Mouse (Mus musculus): ENCODE measurements around the gene Unc13b. TPM values are rescaled to one million over a fixed set of nuclear protein-coding genes. Genes with fewer than 3 reads are reported as not detected.

The Unc13b gene
- polyA plus RNA-seq, 1 experiment: 0.01 TPM

DNA sequence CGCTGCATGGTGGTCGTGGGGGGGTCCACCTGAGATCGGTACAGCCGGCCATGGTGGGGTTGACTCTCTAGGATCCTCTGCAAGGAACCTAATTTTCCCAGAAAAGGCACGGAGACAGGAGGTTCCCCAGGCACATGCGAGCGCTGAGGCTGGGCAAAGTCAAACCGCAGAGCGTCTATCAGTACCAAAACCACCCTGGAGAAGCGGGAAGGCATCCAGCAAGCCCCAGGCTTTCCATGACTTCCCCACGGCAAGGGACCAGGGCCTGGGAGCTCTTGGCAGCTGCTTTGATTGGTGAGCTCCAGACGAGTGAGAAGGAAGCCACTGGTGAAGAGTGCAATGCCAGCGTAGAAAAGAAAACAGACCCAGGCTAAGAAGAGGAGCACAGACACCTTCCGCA lies 34.1 kb upstream of the Unc13b start:
- Histone ChIP-seq H3K9me3 (ENCODE audit: control insufficient read depth, low read length) (no peaks in the 10 kb centered on the region), H3K4me1 (ENCODE audit: control insufficient read depth) (peaks cover 47% of the 10 kb centered on the region), H3K27me3 (ENCODE audit: control insufficient read depth) (no peaks in the 10 kb centered on the region), H3K4me3 (replicated peaks) (peak overlapping the region; percentile 83), H3K36me3 (ENCODE audit: control insufficient read depth) (peaks cover 87% of the 10 kb centered on the region)
- TF ChIP-seq GATA1 (IDR thresholded peaks at IDR 0.05; ENCODE audit: low read length): no peak
- no peak for TF ChIP-seq TAL1 (IDR thresholded peaks at IDR 0.05; ENCODE audit: low read length)

GRCm38 (mm10) chr4:43025084-43025960 lies 33.4 kb upstream of the Unc13b start, which contains the start of gene Pigo:
TSS of gene Pigo (minus strand) at chr4:43025819.
- peaks cover 47% of the 10 kb centered on the region for H3K4me1 ChIP-seq (ENCODE audit: control insufficient read depth)
- no peaks in the 10 kb centered on the region for H3K9me3 ChIP-seq (ENCODE audit: control insufficient read depth, low read length)
- peaks cover 87% of the 10 kb centered on the region for H3K36me3 ChIP-seq (ENCODE audit: control insufficient read depth)
- peak within 1 kb of the TSS; percentile 83 for H3K4me3 ChIP-seq (replicated peaks)
- no peak for TF ChIP-seq GATA1 (IDR thresholded peaks at IDR 0.05; ENCODE audit: low read length)
- no peak for TF ChIP-seq TAL1 (IDR thresholded peaks at IDR 0.05; ENCODE audit: low read length)
- H3K27me3 ChIP-seq (ENCODE audit: control insufficient read depth): no peaks in the 10 kb centered on the region

DNA sequence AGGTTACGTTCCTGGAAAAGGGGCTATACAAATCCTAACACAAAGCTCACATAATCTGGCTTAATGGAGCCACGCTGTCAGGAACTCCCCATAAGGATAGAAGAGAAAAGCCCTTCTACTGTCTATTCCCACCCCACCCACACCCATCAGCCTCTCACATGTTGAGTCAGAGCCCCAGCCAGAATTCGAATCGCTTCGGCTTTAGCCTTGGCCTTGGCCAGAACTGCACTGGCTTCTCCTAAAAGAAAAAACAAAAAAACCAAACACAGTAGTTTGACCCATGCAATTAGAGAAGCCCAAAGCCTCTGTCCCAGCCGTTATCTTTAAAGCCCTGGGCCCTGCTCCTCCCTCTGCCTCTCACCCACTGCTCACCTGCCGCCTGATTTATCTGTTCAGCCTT lies 29.6 kb upstream of the Unc13b start:
- Histone ChIP-seq H3K4me3 (replicated peaks) (no peak overlapping the region), H3K27me3 (ENCODE audit: control insufficient read depth) (no peaks in the 10 kb centered on the region), H3K4me1 (ENCODE audit: control insufficient read depth) (peaks cover 63% of the 10 kb centered on the region), H3K9me3 (ENCODE audit: control insufficient read depth, low read length) (no peaks in the 10 kb centered on the region), H3K36me3 (ENCODE audit: control insufficient read depth) (peaks cover 75% of the 10 kb centered on the region)
- no peak for TF ChIP-seq GATA1 (IDR thresholded peaks at IDR 0.05; ENCODE audit: low read length)
- TF ChIP-seq TAL1 (IDR thresholded peaks at IDR 0.05; ENCODE audit: low read length): no peak

GRCm38 (mm10) chr4:43029749-43030148 lies 29.0 kb upstream of the Unc13b start:
- no peaks in the 10 kb centered on the region for H3K9me3 ChIP-seq (ENCODE audit: control insufficient read depth, low read length)
- TF ChIP-seq GATA1 (IDR thresholded peaks at IDR 0.05; ENCODE audit: low read length) (no peak), TAL1 (IDR thresholded peaks at IDR 0.05; ENCODE audit: low read length) (no peak)
- H3K4me3 ChIP-seq (replicated peaks): peak overlapping the region; percentile 77
- no peaks in the 10 kb centered on the region for H3K27me3 ChIP-seq (ENCODE audit: control insufficient read depth)
- peaks cover 61% of the 10 kb centered on the region for H3K4me1 ChIP-seq (ENCODE audit: control insufficient read depth)
- peaks cover 76% of the 10 kb centered on the region for H3K36me3 ChIP-seq (ENCODE audit: control insufficient read depth)

DNA sequence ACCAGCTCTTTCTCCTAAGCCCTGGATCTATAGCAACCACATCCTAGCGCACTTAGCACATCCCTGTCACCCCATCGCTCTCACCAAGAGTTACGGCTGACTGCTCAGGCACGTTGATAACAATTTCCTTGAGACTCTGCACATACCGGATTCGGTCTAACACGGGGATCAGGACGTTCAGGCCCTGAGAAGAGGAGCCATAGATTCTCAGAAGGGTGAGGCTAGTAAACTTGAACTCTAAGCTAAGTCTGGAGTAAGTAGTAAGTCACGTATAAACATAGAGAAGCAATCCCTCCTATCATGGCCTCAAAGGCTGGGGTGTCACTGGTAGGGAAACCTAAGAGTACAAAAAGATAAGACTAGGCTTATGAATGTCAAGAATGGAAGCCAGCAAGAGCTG lies 28.4 kb upstream of the Unc13b start:
- Histone ChIP-seq H3K9me3 (ENCODE audit: control insufficient read depth, low read length) (no peaks in the 10 kb centered on the region), H3K4me3 (replicated peaks) (peak overlapping the region; percentile 77), H3K27me3 (ENCODE audit: control insufficient read depth) (no peaks in the 10 kb centered on the region), H3K36me3 (ENCODE audit: control insufficient read depth) (peaks cover 82% of the 10 kb centered on the region), H3K4me1 (ENCODE audit: control insufficient read depth) (peaks cover 56% of the 10 kb centered on the region)
- TF ChIP-seq TAL1 (IDR thresholded peaks at IDR 0.05; ENCODE audit: low read length) (no peak), GATA1 (IDR thresholded peaks at IDR 0.05; ENCODE audit: low read length) (no peak)

DNA sequence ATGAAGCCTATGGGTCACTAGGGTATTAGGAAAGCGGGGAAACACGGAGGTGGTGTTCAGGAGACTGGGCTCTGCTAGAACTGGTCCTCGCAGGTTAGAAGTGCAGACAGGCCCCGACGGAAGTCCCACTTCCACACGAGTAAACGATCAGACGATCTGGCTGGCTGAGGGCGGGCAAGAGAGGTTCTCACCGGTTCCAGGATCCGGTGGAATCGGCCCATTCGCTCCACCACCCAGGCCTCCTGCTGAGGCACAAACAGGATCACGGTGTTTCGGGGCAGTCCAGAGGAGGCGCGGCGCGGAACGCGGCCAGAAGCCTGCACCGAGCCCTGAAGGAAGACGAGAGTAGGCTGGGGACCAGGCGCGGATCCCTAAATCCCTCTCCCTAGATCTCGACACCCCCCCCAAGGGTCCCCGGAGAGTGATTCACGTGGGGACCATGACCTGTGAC lies 27.9 kb upstream of the Unc13b start:
- Histone ChIP-seq H3K9me3 (ENCODE audit: control insufficient read depth, low read length) (no peaks in the 10 kb centered on the region), H3K4me1 (ENCODE audit: control insufficient read depth) (peaks cover 56% of the 10 kb centered on the region), H3K27me3 (ENCODE audit: control insufficient read depth) (no peaks in the 10 kb centered on the region), H3K4me3 (replicated peaks) (peak overlapping the region; percentile 77), H3K36me3 (ENCODE audit: control insufficient read depth) (peaks cover 86% of the 10 kb centered on the region)
- no peak for TF ChIP-seq TAL1 (IDR thresholded peaks at IDR 0.05; ENCODE audit: low read length)
- TF ChIP-seq GATA1 (IDR thresholded peaks at IDR 0.05; ENCODE audit: low read length): no peak

DNA sequence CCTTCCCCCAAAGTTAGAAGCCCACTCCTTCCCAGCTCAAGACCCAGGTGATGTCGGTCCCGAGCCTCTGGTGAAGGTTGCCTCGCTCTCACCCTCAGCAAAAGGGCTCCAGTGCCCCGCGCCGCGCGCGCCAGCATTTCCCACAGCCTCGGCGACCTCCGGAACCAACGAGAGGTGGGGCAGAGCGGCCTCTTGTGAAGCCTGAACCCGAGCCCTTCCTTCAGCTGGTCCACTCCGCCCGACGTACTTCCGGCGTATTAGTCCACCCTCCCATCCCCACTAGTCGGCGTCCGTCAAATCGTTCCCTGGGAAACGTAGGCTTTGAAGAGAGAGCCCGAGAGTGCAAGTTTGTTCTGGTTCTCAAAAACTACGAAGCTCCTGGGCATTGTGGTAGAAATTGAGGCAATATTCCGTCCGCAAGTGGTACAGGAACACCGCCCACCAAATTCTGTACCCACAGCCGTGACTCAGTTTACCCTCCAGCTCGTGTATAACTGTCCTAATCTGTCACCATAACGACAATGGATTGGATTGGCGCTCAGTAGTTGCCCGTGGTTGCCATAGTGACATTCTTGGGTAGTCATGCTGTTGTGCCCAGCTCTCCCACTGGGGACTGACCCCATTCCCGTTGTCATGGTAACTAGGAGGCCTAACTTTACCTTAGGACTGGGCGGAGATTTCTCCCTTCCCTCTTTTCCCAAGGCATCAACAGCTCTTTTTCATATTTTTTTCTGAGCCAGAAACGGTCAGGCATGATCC lies 27.3 kb upstream of the Unc13b start, which contains the start of gene Stoml2:
TSS of gene Stoml2 (minus strand) at position 474 of the 759 bp plus-strand sequence.
- H3K4me3 ChIP-seq (replicated peaks): peak within 1 kb of the TSS; percentile 77
- H3K4me1 ChIP-seq (ENCODE audit: control insufficient read depth): peaks cover 58% of the 10 kb centered on the region
- H3K36me3 ChIP-seq (ENCODE audit: control insufficient read depth): peaks cover 88% of the 10 kb centered on the region
- TF ChIP-seq TAL1 (IDR thresholded peaks at IDR 0.05; ENCODE audit: low read length): no peak
- no peak for TF ChIP-seq GATA1 (IDR thresholded peaks at IDR 0.05; ENCODE audit: low read length)
- H3K27me3 ChIP-seq (ENCODE audit: control insufficient read depth): no peaks in the 10 kb centered on the region
- H3K9me3 ChIP-seq (ENCODE audit: control insufficient read depth, low read length): no peaks in the 10 kb centered on the region

DNA sequence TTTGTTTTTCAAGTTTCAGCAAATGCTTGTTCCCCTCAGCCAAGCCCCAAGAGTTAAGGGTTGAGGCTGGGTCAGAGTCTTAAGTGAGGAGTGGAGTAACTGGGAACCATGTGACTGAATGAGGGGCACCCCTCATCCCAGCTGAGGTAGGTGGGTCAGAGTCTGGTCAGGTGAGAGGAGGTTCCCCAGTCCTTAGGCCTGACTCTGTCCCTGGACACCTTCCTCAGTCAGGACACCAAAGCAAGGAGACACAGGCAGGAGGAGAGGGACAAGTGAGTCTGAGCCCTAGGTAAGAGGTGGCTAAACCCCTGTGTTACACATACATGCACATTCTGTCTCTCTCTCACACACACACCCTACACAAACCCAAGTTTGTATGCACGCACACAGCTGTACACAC lies 26.3 kb upstream of the Unc13b start:
- Histone ChIP-seq H3K36me3 (ENCODE audit: control insufficient read depth) (peaks cover 88% of the 10 kb centered on the region), H3K9me3 (ENCODE audit: control insufficient read depth, low read length) (no peaks in the 10 kb centered on the region), H3K4me3 (replicated peaks) (no peak overlapping the region), H3K4me1 (ENCODE audit: control insufficient read depth) (peaks cover 66% of the 10 kb centered on the region), H3K27me3 (ENCODE audit: control insufficient read depth) (no peaks in the 10 kb centered on the region)
- no peak for TF ChIP-seq TAL1 (IDR thresholded peaks at IDR 0.05; ENCODE audit: low read length)
- no peak for TF ChIP-seq GATA1 (IDR thresholded peaks at IDR 0.05; ENCODE audit: low read length)

- TF ChIP-seq TAL1 (IDR thresholded peaks at IDR 0.05; ENCODE audit: low read length): no peak
- TF ChIP-seq GATA1 (IDR thresholded peaks at IDR 0.05; ENCODE audit: low read length): no peak
- H3K36me3 ChIP-seq (ENCODE audit: control insufficient read depth): peaks cover 79% of the 10 kb centered on the region
- no peaks in the 10 kb centered on the region for H3K9me3 ChIP-seq (ENCODE audit: control insufficient read depth, low read length)
- no peaks in the 10 kb centered on the region for H3K27me3 ChIP-seq (ENCODE audit: control insufficient read depth)
- H3K4me1 ChIP-seq (ENCODE audit: control insufficient read depth): peaks cover 73% of the 10 kb centered on the region
- no peak overlapping the region for H3K4me3 ChIP-seq (replicated peaks)
Observed at GRCm38 (mm10) chr4:43033481-43033880, 25.3 kb upstream of the Unc13b start.
